Mouse (Mus musculus) heart, adult 2 months (tissue): ENCODE measurements around the gene Myo10.

Source experiments
- CTCF ChIP-seq: fragments of 200-600 bp; IDR thresholded peaks from 2 replicates; pipeline ENCODE4 v1.8.1; 2022; ENCODE audit warnings: antibody characterized with exemption, mild to moderate bottlenecking, moderate library complexity
- EP300 ChIP-seq: fragments of 200-500 bp; IDR thresholded peaks from 2 replicates; pipeline ENCODE4 v1.6.1; 2011; ENCODE audit warnings: low read depth, low read length, control low read depth; ENCODE audit not compliant: insufficient read depth
- POLR2A ChIP-seq: fragments of 200-500 bp; IDR thresholded peaks from 2 replicates; pipeline ENCODE4 v1.6.1; 2011; ENCODE audit warnings: mild to moderate bottlenecking, low read depth, low read length, control low read depth; ENCODE audit not compliant: insufficient read depth

GRCm38 (mm10) chr15:25640840-25641752 is 18.8 kb downstream of the Myo10 start:
- TF ChIP-seq CTCF: no peak
- no peak for TF ChIP-seq POLR2A
- TF ChIP-seq EP300: no peak
